Mouse (Mus musculus) hindbrain, embryonic 16.5 days (tissue): ENCODE measurements around the gene Eya2. TPM values are rescaled to one million over a fixed set of nuclear protein-coding genes. Genes with fewer than 3 reads are reported as not detected.

Experiments used
- ATAC-seq: fragments of 200-750 bp; cut with Nextera tagmentation; 2 replicates; pipeline ENCODE4 v1.8.0; 2017; ENCODE audit warnings: moderate TSS enrichment, moderate library complexity
- H3K27ac ChIP-seq: fragments of 300-500 bp; sonication (generic); 2 replicates; pipeline ENCODE4 v1.5.1; 2014; ENCODE audit warnings: low read depth, mild to moderate bottlenecking, control low read depth, low read length, moderate library complexity
- H3K27me3 ChIP-seq: fragments of 300-500 bp; sonication (generic); replicated peaks from 2 replicates; pipeline ENCODE4 v1.6.1; 2014; ENCODE audit warnings: low read length; ENCODE audit not compliant: control insufficient read depth, insufficient read depth
- H3K36me3 ChIP-seq: fragments of 300-500 bp; sonication (generic); 2 replicates; pipeline ENCODE4 v1.6.1; 2014; ENCODE audit warnings: mild to moderate bottlenecking, low read length, moderate library complexity, mixed read lengths; ENCODE audit not compliant: control insufficient read depth, insufficient read depth
- H3K4me1 ChIP-seq: fragments of 300-500 bp; sonication (generic); 2 replicates; pipeline ENCODE4 v1.6.1; 2014; ENCODE audit warnings: low read depth, low read length; ENCODE audit not compliant: control insufficient read depth, insufficient read depth
- H3K4me2 ChIP-seq: fragments of 300-500 bp; sonication (generic); 2 replicates; pipeline ENCODE4 v1.6.1; 2014; ENCODE audit warnings: mild to moderate bottlenecking, low read length, control low read depth, moderate library complexity
- H3K4me3 ChIP-seq: fragments of 300-500 bp; sonication (generic); 2 replicates; pipeline ENCODE4 v1.5.1; 2014; ENCODE audit warnings: mild to moderate bottlenecking, low read length, control low read depth, moderate library complexity
- H3K9ac ChIP-seq: fragments of 300-500 bp; sonication (generic); 2 replicates; pipeline ENCODE4 v1.6.1; 2014; ENCODE audit warnings: low read depth, mild to moderate bottlenecking, control low read depth, low read length, moderate library complexity
- H3K9me3 ChIP-seq: fragments of 300-500 bp; sonication (generic); 2 replicates; pipeline ENCODE4 v1.6.1; 2014; ENCODE audit warnings: mild to moderate bottlenecking, low read length, moderate library complexity; ENCODE audit not compliant: control insufficient read depth
- WGBS: fragments of 180-500 bp; shearing (Covaris S2); extraction: QIAGEN DNeasy Blood & Tissue Kit; methylation state at CpG from one replicate; pipeline ENCODE4 v1.1.7; 2014; 5-methylcytosine and 5-hydroxymethylcytosine counted together
- polyA plus RNA-seq: library from polyadenylated mRNA; unstranded; fragments of >200 nt; fragmentation: Nextera tagmentation; extraction: Ambion mirVana; gene quantifications from 2 replicates; pipeline ENCODE4 v1.2.1, GENCODE M21; 2015

Eya2 gene
- polyA plus RNA-seq, 1 experiment from 2014 or later: 8.1 TPM

DNA sequence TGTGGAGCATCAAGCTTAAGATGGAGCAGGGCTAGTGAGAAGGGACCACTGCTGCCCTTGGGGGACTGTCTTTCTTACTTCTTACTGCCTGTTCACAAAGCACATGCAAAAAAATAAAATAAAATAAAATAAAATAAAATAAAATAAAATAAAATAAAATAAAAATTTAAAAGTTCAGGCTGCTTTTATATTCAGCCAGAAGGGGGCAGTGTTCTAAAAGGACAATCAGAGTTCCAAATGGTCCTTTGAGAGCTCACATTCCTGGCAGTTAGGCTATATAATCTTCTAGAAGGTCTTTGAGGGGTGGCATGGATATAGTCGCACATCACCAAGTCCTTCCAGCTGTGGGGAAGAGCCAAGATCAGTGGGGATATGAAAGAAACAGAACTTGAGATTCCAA lies 191.6 kb downstream of the Eya2 start:
- WGBS: 64% methylated on average over 1 of the region's 1 CpGs
- Histone ChIP-seq H3K27ac (no peak overlapping the region), H3K36me3 (peaks cover 28% of the 10 kb centered on the region), H3K4me2 (no peak overlapping the region), H3K4me1 (peaks cover 12% of the 10 kb centered on the region), H3K9ac (no peak overlapping the region), H3K4me3 (no peak overlapping the region), H3K9me3 (no peaks in the 10 kb centered on the region), H3K27me3 (no peaks in the 10 kb centered on the region)
- no peak for ATAC-seq

DNA sequence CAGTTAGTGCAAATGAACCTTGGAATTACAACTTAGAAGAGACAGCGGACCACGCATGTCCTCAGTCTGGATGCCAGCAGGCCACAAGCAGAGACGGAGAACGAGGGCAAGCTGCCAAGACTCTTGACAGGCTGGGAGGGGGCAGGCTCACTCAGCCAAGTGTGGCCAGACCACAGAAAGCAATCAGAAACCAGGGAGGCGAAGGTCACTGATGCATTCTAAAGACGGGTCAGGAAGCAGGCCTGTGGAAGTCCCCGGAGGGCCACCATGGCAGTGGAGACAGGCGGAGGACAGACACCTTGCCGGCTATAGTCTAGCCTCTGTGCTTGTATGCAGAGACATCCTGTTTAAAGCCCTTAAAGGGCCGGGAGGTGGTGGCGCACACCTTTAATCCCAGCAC lies 193.2 kb downstream of the Eya2 start:
- peak; percentile 74 for ATAC-seq
- no peaks in the 10 kb centered on the region for H3K9me3 ChIP-seq
- H3K9ac ChIP-seq: no peak overlapping the region
- H3K36me3 ChIP-seq: peaks cover 41% of the 10 kb centered on the region
- no peak overlapping the region for H3K4me3 ChIP-seq
- peaks cover 12% of the 10 kb centered on the region for H3K4me1 ChIP-seq
- WGBS: 40% methylated on average over 11 of the region's 11 CpGs
- no peaks in the 10 kb centered on the region for H3K27me3 ChIP-seq
- peak overlapping the region; percentile 26; the same call in 1 of the 2 replicates for H3K27ac ChIP-seq
- no peak overlapping the region for H3K4me2 ChIP-seq

DNA sequence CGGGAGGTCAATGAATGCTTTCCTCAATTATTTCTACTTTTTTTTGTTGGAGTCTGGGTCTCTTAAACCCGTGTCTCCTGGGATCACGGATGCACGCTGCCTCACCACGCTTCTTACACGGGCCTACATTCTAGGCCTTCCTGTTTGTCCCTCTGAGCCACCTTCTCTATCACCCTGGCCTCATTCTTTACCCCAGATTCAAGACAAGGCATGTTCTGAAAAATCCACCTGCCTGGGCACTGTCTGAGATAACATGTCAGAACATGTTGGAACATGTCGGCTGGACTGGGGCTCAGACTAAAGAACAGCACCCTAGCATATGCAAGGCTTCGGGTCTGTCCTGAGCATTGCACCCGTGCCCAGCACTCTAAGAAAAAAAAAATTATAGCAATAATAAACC lies 194.0 kb downstream of the Eya2 start:
- 97% methylated on average over 9 of the region's 9 CpGs for WGBS
- H3K27ac ChIP-seq: no peak overlapping the region
- H3K36me3 ChIP-seq: peaks cover 38% of the 10 kb centered on the region
- no peak for ATAC-seq
- H3K4me1 ChIP-seq: peaks cover 12% of the 10 kb centered on the region
- no peak overlapping the region for H3K4me3 ChIP-seq
- no peak overlapping the region for H3K9ac ChIP-seq
- no peak overlapping the region for H3K4me2 ChIP-seq
- H3K9me3 ChIP-seq: no peaks in the 10 kb centered on the region
- no peaks in the 10 kb centered on the region for H3K27me3 ChIP-seq

DNA sequence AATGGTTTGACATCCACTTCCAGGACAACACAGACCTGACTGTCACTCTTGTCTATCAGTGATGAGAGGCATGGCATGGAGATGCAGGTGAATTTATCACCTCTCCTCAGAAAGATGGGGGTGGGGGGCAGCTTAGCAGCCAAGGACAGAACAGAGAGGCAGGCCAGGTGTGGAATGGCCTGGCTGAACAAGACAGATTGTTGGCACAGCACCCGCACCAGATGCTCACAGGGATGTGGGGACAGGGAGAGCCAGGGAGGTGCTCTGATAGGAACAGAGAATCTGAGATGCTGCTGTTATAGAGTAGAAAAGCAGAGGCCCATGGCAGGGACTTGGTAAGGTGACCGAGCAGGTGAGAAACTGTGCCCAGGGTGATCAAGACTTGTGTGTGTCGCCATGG lies 194.8 kb downstream of the Eya2 start:
- no peaks in the 10 kb centered on the region for H3K27me3 ChIP-seq
- peaks cover 36% of the 10 kb centered on the region for H3K36me3 ChIP-seq
- no peak overlapping the region for H3K4me3 ChIP-seq
- H3K4me2 ChIP-seq: no peak overlapping the region
- H3K4me1 ChIP-seq: peaks cover 12% of the 10 kb centered on the region
- no peak for ATAC-seq
- WGBS: 81% methylated on average over 3 of the region's 3 CpGs
- no peak overlapping the region for H3K27ac ChIP-seq
- no peaks in the 10 kb centered on the region for H3K9me3 ChIP-seq
- H3K9ac ChIP-seq: no peak overlapping the region

DNA sequence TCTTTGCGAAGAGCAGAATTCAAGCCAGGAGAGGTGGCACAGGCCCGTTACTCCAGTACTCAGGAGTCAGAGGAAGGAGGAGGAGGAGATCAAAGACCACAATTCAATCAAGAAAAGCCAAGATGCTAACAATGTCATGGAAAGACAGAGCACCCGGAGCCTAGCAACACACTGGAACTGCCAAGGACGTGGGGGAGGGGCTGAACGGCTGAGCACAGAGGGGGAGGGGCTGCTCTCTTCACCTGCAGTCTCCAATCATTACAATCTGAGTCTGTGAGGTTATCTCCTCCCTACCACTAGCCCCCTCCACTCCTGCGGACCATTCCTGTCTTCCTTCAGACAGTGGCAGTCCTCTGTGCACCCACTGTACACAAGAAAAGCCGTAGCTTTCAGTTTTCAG lies 196.2 kb downstream of the Eya2 start:
- Histone ChIP-seq H3K4me3 (no peak overlapping the region), H3K4me2 (no peak overlapping the region), H3K4me1 (peaks cover 12% of the 10 kb centered on the region), H3K36me3 (peaks cover 35% of the 10 kb centered on the region), H3K27me3 (no peaks in the 10 kb centered on the region), H3K9ac (no peak overlapping the region), H3K27ac (peak overlapping the region; percentile 61), H3K9me3 (no peaks in the 10 kb centered on the region)
- 32% methylated on average over 7 of the region's 7 CpGs for WGBS
- ATAC-seq: peak; percentile 36; the same call in 1 of the 2 replicates

DNA sequence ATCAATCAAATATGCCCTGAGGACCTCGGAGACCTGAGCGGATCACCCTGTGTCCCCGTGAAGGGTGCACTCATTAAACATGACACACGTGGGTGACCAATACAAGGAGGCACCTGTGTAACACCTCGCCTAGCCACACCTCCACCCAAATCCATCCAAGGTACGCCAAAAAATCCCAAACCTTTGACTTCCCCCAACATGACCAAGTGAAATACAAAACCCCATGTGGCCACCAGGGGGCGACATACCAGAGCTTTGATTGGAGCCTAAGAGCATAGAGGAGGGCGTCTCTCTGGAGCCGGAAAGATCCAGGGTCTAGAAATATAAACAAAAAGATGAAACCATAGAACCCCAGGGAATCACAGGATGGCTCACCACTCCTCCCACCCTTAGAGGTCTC lies 196.8 kb downstream of the Eya2 start:
- no peak overlapping the region for H3K4me3 ChIP-seq
- no peaks in the 10 kb centered on the region for H3K27me3 ChIP-seq
- WGBS: 59% methylated on average over 9 of the region's 9 CpGs
- H3K4me2 ChIP-seq: no peak overlapping the region
- H3K9me3 ChIP-seq: no peaks in the 10 kb centered on the region
- H3K4me1 ChIP-seq: peaks cover 12% of the 10 kb centered on the region
- H3K36me3 ChIP-seq: peaks cover 33% of the 10 kb centered on the region
- ATAC-seq: peak; percentile 4; the same call in 1 of the 2 replicates
- peak overlapping the region; percentile 61; the same call in 1 of the 2 replicates for H3K27ac ChIP-seq
- no peak overlapping the region for H3K9ac ChIP-seq

DNA sequence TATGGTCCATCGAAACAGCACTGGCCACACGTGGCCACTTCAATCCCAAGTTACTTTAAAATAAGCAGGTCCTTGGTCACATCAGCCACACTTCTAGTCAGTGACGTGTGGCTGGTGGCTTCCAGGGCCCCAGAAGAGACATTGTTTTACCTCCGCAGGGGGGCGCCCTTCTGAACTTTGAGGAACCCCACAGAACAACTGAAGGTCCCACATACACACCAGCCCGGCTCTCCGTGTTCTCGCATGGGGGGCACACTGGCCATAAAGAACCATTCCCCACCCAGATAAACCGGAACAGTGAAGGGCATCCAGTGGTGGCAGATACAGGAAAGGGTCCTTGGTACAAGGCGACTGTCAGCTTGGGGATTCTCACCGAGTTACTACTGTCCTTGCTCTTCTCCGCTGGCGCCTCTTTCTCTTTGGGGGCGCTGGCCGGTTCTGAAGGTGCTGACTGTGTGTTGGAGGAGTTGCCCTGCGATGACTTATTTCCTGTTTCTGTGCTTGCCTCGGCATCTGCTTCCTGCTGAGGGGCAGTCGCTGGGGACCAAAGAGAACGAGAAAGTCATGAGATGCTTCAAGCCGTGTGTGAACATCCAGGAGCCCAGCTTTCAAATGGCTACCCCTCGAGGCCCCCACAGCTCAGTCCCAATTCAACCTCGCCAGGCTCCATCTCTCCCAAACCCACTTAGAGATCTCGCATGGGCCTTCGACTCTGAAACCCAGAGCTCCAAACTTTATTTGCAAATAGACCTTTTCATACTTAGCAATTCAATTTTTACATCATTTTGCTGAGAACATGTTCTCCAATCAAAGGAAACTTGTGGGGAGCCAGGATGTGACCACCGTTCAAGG lies 197.8 kb downstream of the Eya2 start:
- Histone ChIP-seq H3K9ac (no peak overlapping the region; the same call in 1 of the 2 replicates), H3K36me3 (peaks cover 33% of the 10 kb centered on the region)
- 87% methylated on average over 25 of the region's 25 CpGs for WGBS

DNA sequence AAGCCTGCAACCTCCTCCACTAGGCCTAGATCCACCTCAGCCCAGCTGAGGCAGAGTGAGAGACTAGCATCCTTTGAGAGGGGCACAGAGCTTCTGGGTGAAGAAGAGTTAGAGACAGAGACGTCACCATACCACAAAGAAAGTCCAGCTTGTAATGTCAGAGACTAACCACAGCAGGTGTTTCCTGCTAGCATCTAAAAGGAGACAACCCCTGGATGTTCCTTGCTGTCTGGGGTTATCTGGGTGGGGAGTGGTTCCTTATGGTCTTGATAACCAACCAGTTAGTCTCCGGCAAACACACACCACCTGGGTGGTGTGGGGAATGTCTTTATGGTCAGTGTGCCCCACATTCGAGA lies 198.4 kb downstream of the Eya2 start:
- H3K27me3 ChIP-seq: no peaks in the 10 kb centered on the region
- 92% methylated on average over 3 of the region's 3 CpGs for WGBS
- H3K9ac ChIP-seq: no peak overlapping the region
- H3K36me3 ChIP-seq: peaks cover 35% of the 10 kb centered on the region
- no peak for ATAC-seq
- H3K27ac ChIP-seq: no peak overlapping the region
- H3K4me1 ChIP-seq: peaks cover 8% of the 10 kb centered on the region
- H3K9me3 ChIP-seq: no peaks in the 10 kb centered on the region
- H3K4me3 ChIP-seq: no peak overlapping the region
- H3K4me2 ChIP-seq: no peak overlapping the region

More for the DNA sequence above, 197.8 kb downstream of the Eya2 start:
- H3K27me3 ChIP-seq: no peaks in the 10 kb centered on the region
- H3K9me3 ChIP-seq: no peaks in the 10 kb centered on the region
- ATAC-seq: no peak
- H3K4me3 ChIP-seq: no peak overlapping the region
- H3K4me1 ChIP-seq: peaks cover 9% of the 10 kb centered on the region
- no peak overlapping the region for H3K27ac ChIP-seq
- H3K4me2 ChIP-seq: no peak overlapping the region

DNA sequence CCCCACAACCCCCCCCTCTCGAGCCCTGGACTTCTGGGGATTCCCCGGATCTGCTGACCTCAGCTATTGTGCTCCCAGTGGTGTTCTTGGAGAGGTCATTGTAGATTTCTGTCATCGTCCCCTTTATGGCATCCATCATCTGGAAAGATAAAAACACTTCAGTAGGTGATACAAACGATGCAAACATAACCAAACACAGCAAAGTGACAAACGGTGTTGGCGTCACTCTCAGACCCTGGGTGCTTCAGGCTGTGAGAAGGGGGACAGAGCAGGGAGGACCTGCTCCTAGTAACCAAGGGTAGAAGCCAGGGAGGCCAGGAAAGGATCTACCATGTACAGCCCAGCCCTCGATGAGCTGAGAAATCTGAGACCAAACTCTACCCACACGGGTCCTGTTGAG lies 203.0 kb downstream of the Eya2 start:
- H3K4me1 ChIP-seq: no peaks in the 10 kb centered on the region
- 67% methylated on average over 8 of the region's 8 CpGs for WGBS
- H3K9me3 ChIP-seq: no peaks in the 10 kb centered on the region
- no peak overlapping the region for H3K4me3 ChIP-seq
- H3K36me3 ChIP-seq: peaks cover 35% of the 10 kb centered on the region
- H3K4me2 ChIP-seq: no peak overlapping the region
- ATAC-seq: no peak
- H3K9ac ChIP-seq: no peak overlapping the region
- no peak overlapping the region for H3K27ac ChIP-seq
- H3K27me3 ChIP-seq: no peaks in the 10 kb centered on the region
